Mouse (Mus musculus): ENCODE measurements around the gene Lpcat2. TPM values are rescaled to one million over a fixed set of nuclear protein-coding genes. Genes with fewer than 3 reads are reported as not detected.

Lpcat2 gene
- polyA plus RNA-seq, 2 experiments, result 10.6 to 14.7 TPM

- DNase-seq (ENCODE audit: low spot score), result no peak
- Histone ChIP-seq H3K27me3 (ENCODE audit: control insufficient read depth, insufficient read depth, low read length) (no peaks in the 10 kb centered on the region), H3K4me1 (ENCODE audit: control insufficient read depth, insufficient read depth, low read length) (peaks cover 16% of the 10 kb centered on the region), H3K36me3 (ENCODE audit: control insufficient read depth, insufficient read depth, low read length) (no peaks in the 10 kb centered on the region), H3K9me3 (ENCODE audit: control insufficient read depth, low read length) (no peaks in the 10 kb centered on the region), H3K9ac (ENCODE audit: low read depth, low read length, severe bottlenecking) (no peak overlapping the region), H3K27ac (replicated peaks; ENCODE audit: low read depth, low read length) (no peak overlapping the region), H3K4me3 (replicated peaks; ENCODE audit: low read length) (no peak overlapping the region), H3K4me2 (replicated peaks; ENCODE audit: low read depth, low read length, severe bottlenecking) (no peak overlapping the region)
- no peak for ATAC-seq (ENCODE audit: low FRiP score, low read depth)
- 52% methylated on average over 5 of the region's 5 CpGs for WGBS
- TF ChIP-seq POLR2A (IDR thresholded peaks at IDR 0.05; ENCODE audit: borderline replicate concordance, extremely low read depth, insufficient read depth, insufficient read length), result no peak
Measured at GRCm38 (mm10) chr8:92822386-92822785, 32.8 kb upstream of the Lpcat2 start.

GRCm38 (mm10) chr8:92825991-92826390 lies 29.1 kb upstream of the Lpcat2 start:
- Histone ChIP-seq H3K27me3 (ENCODE audit: control insufficient read depth, insufficient read depth, low read length) (no peaks in the 10 kb centered on the region), H3K9ac (ENCODE audit: low read depth, low read length, severe bottlenecking) (no peak overlapping the region), H3K9me3 (ENCODE audit: control insufficient read depth, low read length) (no peaks in the 10 kb centered on the region), H3K4me2 (replicated peaks; ENCODE audit: low read depth, low read length, severe bottlenecking) (no peak overlapping the region), H3K36me3 (ENCODE audit: control insufficient read depth, insufficient read depth, low read length) (peaks cover 7% of the 10 kb centered on the region), H3K27ac (replicated peaks; ENCODE audit: low read depth, low read length) (no peak overlapping the region), H3K4me1 (ENCODE audit: control insufficient read depth, insufficient read depth, low read length) (peaks cover 18% of the 10 kb centered on the region), H3K4me3 (replicated peaks; ENCODE audit: low read length) (no peak overlapping the region)
- DNase-seq (ENCODE audit: low spot score) (peak; percentile 56), ATAC-seq (ENCODE audit: low FRiP score, low read depth) (no peak)
- TF ChIP-seq POLR2A (IDR thresholded peaks at IDR 0.05; ENCODE audit: borderline replicate concordance, extremely low read depth, insufficient read depth, insufficient read length), result no peak
- WGBS, result 47% methylated on average over 4 of the region's 4 CpGs

GRCm38 (mm10) chr8:92827243-92828034 lies 27.7 kb upstream of the Lpcat2 start, which contains the start of gene Mmp2:
Gene Mmp2 (plus strand): TSS chr8:92827291.
- peak; percentile 85 for ATAC-seq (ENCODE audit: low FRiP score, low read depth)

GRCm38 (mm10) chr8:92828251-92828743 lies 26.8 kb upstream of the Lpcat2 start:
- Histone ChIP-seq H3K27ac (replicated peaks; ENCODE audit: low read depth, low read length) (peak overlapping the region; percentile 91; the same call in 1 of the 2 replicates), H3K9ac (ENCODE audit: low read depth, low read length, severe bottlenecking) (peak overlapping the region; percentile 88), H3K9me3 (ENCODE audit: control insufficient read depth, low read length) (no peaks in the 10 kb centered on the region), H3K4me1 (ENCODE audit: control insufficient read depth, insufficient read depth, low read length) (peaks cover 18% of the 10 kb centered on the region), H3K4me3 (replicated peaks; ENCODE audit: low read length) (peak overlapping the region; percentile 67), H3K36me3 (ENCODE audit: control insufficient read depth, insufficient read depth, low read length) (peaks cover 30% of the 10 kb centered on the region), H3K4me2 (replicated peaks; ENCODE audit: low read depth, low read length, severe bottlenecking) (peak overlapping the region; percentile 69), H3K27me3 (ENCODE audit: control insufficient read depth, insufficient read depth, low read length) (no peaks in the 10 kb centered on the region)
- WGBS, result 14% methylated on average over 15 of the region's 15 CpGs
- ATAC-seq (ENCODE audit: low FRiP score, low read depth) (peak; percentile 54), DNase-seq (ENCODE audit: low spot score) (peak; percentile 81)
- TF ChIP-seq POLR2A (IDR thresholded peaks at IDR 0.05; ENCODE audit: borderline replicate concordance, extremely low read depth, insufficient read depth, insufficient read length), result no peak

More at GRCm38 (mm10) chr8:92827243-92828034, 27.7 kb upstream of the Lpcat2 start, which contains the start of gene Mmp2:
- under 1% methylated on average over 33 of the region's 37 CpGs for WGBS
- H3K9ac ChIP-seq (ENCODE audit: low read depth, low read length, severe bottlenecking), result peak within 1 kb of the TSS; percentile 88
- H3K27ac ChIP-seq (replicated peaks; ENCODE audit: low read depth, low read length), result peak within 1 kb of the TSS; percentile 91
- H3K27me3 ChIP-seq (ENCODE audit: control insufficient read depth, insufficient read depth, low read length), result no peaks in the 10 kb centered on the region
- H3K36me3 ChIP-seq (ENCODE audit: control insufficient read depth, insufficient read depth, low read length), result peaks cover 21% of the 10 kb centered on the region
- DNase-seq (ENCODE audit: low spot score), result peak; percentile 69
- peaks cover 18% of the 10 kb centered on the region for H3K4me1 ChIP-seq (ENCODE audit: control insufficient read depth, insufficient read depth, low read length)
- H3K9me3 ChIP-seq (ENCODE audit: control insufficient read depth, low read length), result no peaks in the 10 kb centered on the region
- H3K4me2 ChIP-seq (replicated peaks; ENCODE audit: low read depth, low read length, severe bottlenecking), result peak within 1 kb of the TSS; percentile 69
- H3K4me3 ChIP-seq (replicated peaks; ENCODE audit: low read length), result peak within 1 kb of the TSS; percentile 67
- peak; percentile 61; the same call in 1 of the 2 replicates for TF ChIP-seq POLR2A (IDR thresholded peaks at IDR 0.05; ENCODE audit: borderline replicate concordance, extremely low read depth, insufficient read depth, insufficient read length)

- no peak for TF ChIP-seq POLR2A (IDR thresholded peaks at IDR 0.05; ENCODE audit: borderline replicate concordance, extremely low read depth, insufficient read depth, insufficient read length)
- Histone ChIP-seq H3K4me3 (replicated peaks; ENCODE audit: low read length) (no peak overlapping the region), H3K27ac (replicated peaks; ENCODE audit: low read depth, low read length) (no peak overlapping the region), H3K9ac (ENCODE audit: low read depth, low read length, severe bottlenecking) (no peak overlapping the region), H3K9me3 (ENCODE audit: control insufficient read depth, low read length) (no peaks in the 10 kb centered on the region), H3K27me3 (ENCODE audit: control insufficient read depth, insufficient read depth, low read length) (no peaks in the 10 kb centered on the region), H3K4me2 (replicated peaks; ENCODE audit: low read depth, low read length, severe bottlenecking) (no peak overlapping the region), H3K36me3 (ENCODE audit: control insufficient read depth, insufficient read depth, low read length) (peaks cover 86% of the 10 kb centered on the region), H3K4me1 (ENCODE audit: control insufficient read depth, insufficient read depth, low read length) (peaks cover 4% of the 10 kb centered on the region; the same call in 1 of the 2 replicates)
- no peak for ATAC-seq (ENCODE audit: low FRiP score, low read depth)
- WGBS, result 62% methylated on average over 5 of the region's 5 CpGs
- no peak for DNase-seq (ENCODE audit: low spot score)
Measured at GRCm38 (mm10) chr8:92834065-92834731, 20.9 kb upstream of the Lpcat2 start.
